Mouse (Mus musculus): ENCODE data around the gene Gpr45. TPM values are rescaled to one million over a fixed set of nuclear protein-coding genes. Genes with fewer than 3 reads are reported as not detected.

Gpr45 gene
- polyA plus RNA-seq, 1 experiment from 2014 or later = 15.0 TPM

DNA sequence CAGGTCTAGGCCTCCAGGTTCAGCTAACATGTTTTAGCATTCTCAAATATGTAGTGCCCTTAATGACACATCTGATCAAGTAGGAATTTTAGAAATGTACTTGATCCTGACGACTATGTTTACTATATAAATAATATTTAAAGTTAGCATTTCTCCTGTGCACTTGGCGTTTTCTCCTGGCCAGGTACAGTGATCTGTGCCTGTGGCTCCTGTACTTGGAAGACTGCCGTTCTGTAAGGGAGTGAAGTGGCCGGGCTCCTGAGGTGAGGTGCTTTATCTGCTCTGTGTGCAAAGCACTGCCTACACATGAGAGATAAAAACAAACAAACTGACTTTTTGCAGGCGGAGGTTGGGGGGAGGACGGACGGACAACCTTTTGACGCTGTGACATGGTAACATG is 113.9 kb downstream of the Gpr45 start:
- H3K9me3 ChIP-seq (ENCODE audit: control insufficient read depth, low read length) = no peaks in the 10 kb centered on the region
- no peaks in the 10 kb centered on the region for H3K4me1 ChIP-seq (replicated peaks; ENCODE audit: control insufficient read depth, insufficient read depth, low read length)
- H3K4me2 ChIP-seq (ENCODE audit: low read depth, low read length, severe bottlenecking) = no peak overlapping the region
- H3K27ac ChIP-seq (ENCODE audit: low read depth, low read length) = no peak overlapping the region
- H3K36me3 ChIP-seq (ENCODE audit: control insufficient read depth, insufficient read depth, low read length) = no peaks in the 10 kb centered on the region
- ATAC-seq (replicated peaks; ENCODE audit: low FRiP score) (no peak), DNase-seq (ENCODE audit: low spot score) (no peak)
- no peak overlapping the region for H3K9ac ChIP-seq (ENCODE audit: low read length)
- no peaks in the 10 kb centered on the region for H3K27me3 ChIP-seq (ENCODE audit: control insufficient read depth, insufficient read depth, low read length)
- 90% methylated on average over 8 of the region's 8 CpGs for WGBS
- no peak overlapping the region for H3K4me3 ChIP-seq (ENCODE audit: low read depth, low read length)

GRCm38 (mm10) chr1:43067551-43067950 is 114.9 kb downstream of the Gpr45 start:
- Histone ChIP-seq H3K27ac (ENCODE audit: low read depth, low read length) (no peak overlapping the region), H3K4me3 (ENCODE audit: low read depth, low read length) (no peak overlapping the region), H3K4me1 (replicated peaks; ENCODE audit: control insufficient read depth, insufficient read depth, low read length) (no peaks in the 10 kb centered on the region), H3K9ac (ENCODE audit: low read length) (no peak overlapping the region), H3K4me2 (ENCODE audit: low read depth, low read length, severe bottlenecking) (no peak overlapping the region), H3K36me3 (ENCODE audit: control insufficient read depth, insufficient read depth, low read length) (no peaks in the 10 kb centered on the region), H3K9me3 (ENCODE audit: control insufficient read depth, low read length) (no peaks in the 10 kb centered on the region), H3K27me3 (ENCODE audit: control insufficient read depth, insufficient read depth, low read length) (no peaks in the 10 kb centered on the region)
- ATAC-seq (replicated peaks; ENCODE audit: low FRiP score) (no peak), DNase-seq (ENCODE audit: low spot score) (no peak)
- 80% methylated on average over 7 of the region's 7 CpGs for WGBS

DNA sequence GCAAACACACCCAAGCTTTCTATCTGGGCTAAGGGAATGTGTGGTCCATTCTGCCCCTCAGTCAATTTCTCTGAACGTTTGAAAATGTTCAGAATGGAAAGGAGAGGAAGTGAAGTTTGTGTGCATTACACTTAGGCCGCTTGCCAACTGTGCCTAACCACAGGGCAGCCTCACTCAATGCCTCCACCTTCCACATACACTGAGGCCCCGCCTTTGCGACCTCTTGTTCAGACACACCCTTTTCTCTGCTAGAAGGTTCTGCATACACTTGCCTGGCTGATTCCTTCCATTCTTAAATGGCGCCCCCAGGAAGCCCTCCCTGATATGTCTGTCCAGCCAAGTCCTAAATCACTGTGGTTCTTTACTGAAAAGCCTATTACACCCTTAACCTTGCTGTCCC is 118.1 kb downstream of the Gpr45 start:
- ATAC-seq (replicated peaks; ENCODE audit: low FRiP score) = no peak
- H3K4me2 ChIP-seq (ENCODE audit: low read depth, low read length, severe bottlenecking) = no peak overlapping the region
- no peaks in the 10 kb centered on the region for H3K4me1 ChIP-seq (replicated peaks; ENCODE audit: control insufficient read depth, insufficient read depth, low read length)
- WGBS = 84% methylated on average over 5 of the region's 5 CpGs
- no peaks in the 10 kb centered on the region for H3K27me3 ChIP-seq (ENCODE audit: control insufficient read depth, insufficient read depth, low read length)
- DNase-seq (ENCODE audit: low spot score) = no peak
- H3K9me3 ChIP-seq (ENCODE audit: control insufficient read depth, low read length) = no peaks in the 10 kb centered on the region
- no peak overlapping the region for H3K9ac ChIP-seq (ENCODE audit: low read length)
- no peak overlapping the region for H3K4me3 ChIP-seq (ENCODE audit: low read depth, low read length)
- no peaks in the 10 kb centered on the region for H3K36me3 ChIP-seq (ENCODE audit: control insufficient read depth, insufficient read depth, low read length)
- H3K27ac ChIP-seq (ENCODE audit: low read depth, low read length) = no peak overlapping the region

- Histone ChIP-seq H3K27me3 (ENCODE audit: control insufficient read depth, insufficient read depth, low read length) (no peaks in the 10 kb centered on the region), H3K36me3 (ENCODE audit: control insufficient read depth, insufficient read depth, low read length) (no peaks in the 10 kb centered on the region), H3K4me2 (ENCODE audit: low read depth, low read length, severe bottlenecking) (no peak overlapping the region), H3K27ac (ENCODE audit: low read depth, low read length) (no peak overlapping the region), H3K9me3 (ENCODE audit: control insufficient read depth, low read length) (no peaks in the 10 kb centered on the region), H3K9ac (ENCODE audit: low read length) (no peak overlapping the region), H3K4me1 (replicated peaks; ENCODE audit: control insufficient read depth, insufficient read depth, low read length) (no peaks in the 10 kb centered on the region), H3K4me3 (ENCODE audit: low read depth, low read length) (no peak overlapping the region)
- DNase-seq (ENCODE audit: low spot score) (no peak), ATAC-seq (replicated peaks; ENCODE audit: low FRiP score) (no peak)
- WGBS = 92% methylated on average over 8 of the region's 8 CpGs
These were observed 119.4 kb downstream of the Gpr45 start for GRCm38 (mm10) chr1:43072028-43072427.

- H3K27ac ChIP-seq (ENCODE audit: low read depth, low read length) = no peak overlapping the region
- ATAC-seq (replicated peaks; ENCODE audit: low FRiP score) = no peak
These were observed 119.9 kb downstream of the Gpr45 start for GRCm38 (mm10) chr1:43072561-43072960.

GRCm38 (mm10) chr1:43074791-43075190 is 122.1 kb downstream of the Gpr45 start:
- Histone ChIP-seq H3K9me3 (ENCODE audit: control insufficient read depth, low read length) (no peaks in the 10 kb centered on the region), H3K9ac (ENCODE audit: low read length) (no peak overlapping the region), H3K4me2 (ENCODE audit: low read depth, low read length, severe bottlenecking) (no peak overlapping the region), H3K36me3 (ENCODE audit: control insufficient read depth, insufficient read depth, low read length) (no peaks in the 10 kb centered on the region), H3K27me3 (ENCODE audit: control insufficient read depth, insufficient read depth, low read length) (no peaks in the 10 kb centered on the region), H3K27ac (ENCODE audit: low read depth, low read length) (no peak overlapping the region), H3K4me3 (ENCODE audit: low read depth, low read length) (no peak overlapping the region), H3K4me1 (replicated peaks; ENCODE audit: control insufficient read depth, insufficient read depth, low read length) (no peaks in the 10 kb centered on the region)
- WGBS = 95% methylated on average over 2 of the region's 2 CpGs
- no peak for ATAC-seq (replicated peaks; ENCODE audit: low FRiP score)
- DNase-seq (ENCODE audit: low spot score) = peak; percentile 19

More at GRCm38 (mm10) chr1:43072561-43072960, 119.9 kb downstream of the Gpr45 start:
- no peaks in the 10 kb centered on the region for H3K4me1 ChIP-seq (replicated peaks; ENCODE audit: control insufficient read depth, insufficient read depth, low read length)
- no peaks in the 10 kb centered on the region for H3K27me3 ChIP-seq (ENCODE audit: control insufficient read depth, insufficient read depth, low read length)
- WGBS = 75% methylated on average over 1 of the region's 1 CpGs
- no peaks in the 10 kb centered on the region for H3K9me3 ChIP-seq (ENCODE audit: control insufficient read depth, low read length)
- DNase-seq (ENCODE audit: low spot score) = no peak
- no peak overlapping the region for H3K4me2 ChIP-seq (ENCODE audit: low read depth, low read length, severe bottlenecking)
- H3K4me3 ChIP-seq (ENCODE audit: low read depth, low read length) = no peak overlapping the region
- no peaks in the 10 kb centered on the region for H3K36me3 ChIP-seq (ENCODE audit: control insufficient read depth, insufficient read depth, low read length)
- H3K9ac ChIP-seq (ENCODE audit: low read length) = no peak overlapping the region

DNA sequence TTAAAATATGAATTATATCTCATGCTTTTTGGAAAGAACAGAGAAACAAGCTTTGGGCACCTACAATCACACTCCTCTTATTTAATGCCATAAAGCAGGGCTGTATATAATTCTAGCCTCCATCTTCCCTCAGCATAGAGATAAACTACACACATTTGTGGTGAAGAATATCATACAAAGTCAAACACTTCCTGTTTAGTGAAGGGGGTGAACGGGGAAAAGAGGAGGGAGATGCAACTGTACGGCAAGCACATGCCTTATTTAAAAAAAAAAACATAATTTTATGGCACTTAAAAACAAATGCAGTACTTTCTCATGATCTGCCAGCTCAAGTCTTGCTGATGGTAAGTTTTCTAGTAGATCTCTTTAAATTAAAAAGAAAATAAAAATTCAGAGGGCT is 125.5 kb downstream of the Gpr45 start:
- Histone ChIP-seq H3K4me2 (ENCODE audit: low read depth, low read length, severe bottlenecking) (no peak overlapping the region), H3K9me3 (ENCODE audit: control insufficient read depth, low read length) (no peaks in the 10 kb centered on the region), H3K27ac (ENCODE audit: low read depth, low read length) (no peak overlapping the region), H3K36me3 (ENCODE audit: control insufficient read depth, insufficient read depth, low read length) (no peaks in the 10 kb centered on the region), H3K4me1 (replicated peaks; ENCODE audit: control insufficient read depth, insufficient read depth, low read length) (no peaks in the 10 kb centered on the region), H3K9ac (ENCODE audit: low read length) (no peak overlapping the region), H3K27me3 (ENCODE audit: control insufficient read depth, insufficient read depth, low read length) (no peaks in the 10 kb centered on the region), H3K4me3 (ENCODE audit: low read depth, low read length) (no peak overlapping the region)
- no peak for ATAC-seq (replicated peaks; ENCODE audit: low FRiP score)
- no peak for DNase-seq (ENCODE audit: low spot score)
- 94% methylated on average over 2 of the region's 2 CpGs for WGBS

DNA sequence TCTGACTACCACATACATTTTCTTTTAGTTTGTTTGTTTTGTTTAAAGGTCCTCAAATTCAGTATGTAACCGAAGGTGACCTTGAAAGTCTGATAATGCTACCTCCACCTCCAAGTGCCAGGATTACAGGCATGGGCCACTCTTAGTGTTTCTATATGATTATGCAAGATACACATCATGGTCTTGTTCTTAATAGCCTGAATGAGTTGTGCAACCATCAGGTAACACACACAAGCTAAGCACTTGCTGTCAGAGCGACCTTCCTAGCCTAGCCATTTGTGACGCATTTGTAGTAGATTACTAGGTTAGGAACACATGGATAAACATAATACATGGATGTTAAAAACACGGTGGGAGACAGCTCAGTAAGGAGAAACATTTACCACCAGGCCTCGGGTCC is 130.3 kb downstream of the Gpr45 start:
- 91% methylated on average over 5 of the region's 5 CpGs for WGBS
- Histone ChIP-seq H3K9me3 (ENCODE audit: control insufficient read depth, low read length) (no peaks in the 10 kb centered on the region), H3K36me3 (ENCODE audit: control insufficient read depth, insufficient read depth, low read length) (no peaks in the 10 kb centered on the region), H3K4me1 (replicated peaks; ENCODE audit: control insufficient read depth, insufficient read depth, low read length) (no peaks in the 10 kb centered on the region), H3K9ac (ENCODE audit: low read length) (no peak overlapping the region), H3K4me3 (ENCODE audit: low read depth, low read length) (no peak overlapping the region), H3K27me3 (ENCODE audit: control insufficient read depth, insufficient read depth, low read length) (no peaks in the 10 kb centered on the region), H3K4me2 (ENCODE audit: low read depth, low read length, severe bottlenecking) (no peak overlapping the region), H3K27ac (ENCODE audit: low read depth, low read length) (no peak overlapping the region)
- ATAC-seq (replicated peaks; ENCODE audit: low FRiP score) = no peak
- DNase-seq (ENCODE audit: low spot score) = no peak
